Mouse (Mus musculus) adrenal gland, adult 8-10 months (tissue): Measurements from ENCODE around the gene Rap1gds1. TPM values are rescaled to one million over a fixed set of nuclear protein-coding genes. Genes with fewer than 3 reads are reported as not detected.

ENCODE experiments used
- DNase-seq: peaks from one replicate; pipeline ENCODE4 v3.0.0; 2022
- total RNA-seq, 4 experiments: library from RNA; stranded (reverse); gene quantifications; 2 replicates each; pipeline ENCODE4 v1.2.4; 2022

Rap1gds1 gene
- 10 to 100 TPM; 51.3 to 59.7 (median 56.5) TPM for total RNA-seq

GRCm38 (mm10) chr3:139074484-139075211 is at the start of gene Rap1gds1:
Gene Rap1gds1 (minus strand): TSS chr3:139075201.
- DNase-seq: peak; percentile 45

GRCm38 (mm10) chr3:139118446-139118845 is 43.4 kb upstream of the Rap1gds1 start:
- no peak for DNase-seq

- DNase-seq: no peak
Observed at GRCm38 (mm10) chr3:139116733-139117337, 41.8 kb upstream of the Rap1gds1 start.

DNA sequence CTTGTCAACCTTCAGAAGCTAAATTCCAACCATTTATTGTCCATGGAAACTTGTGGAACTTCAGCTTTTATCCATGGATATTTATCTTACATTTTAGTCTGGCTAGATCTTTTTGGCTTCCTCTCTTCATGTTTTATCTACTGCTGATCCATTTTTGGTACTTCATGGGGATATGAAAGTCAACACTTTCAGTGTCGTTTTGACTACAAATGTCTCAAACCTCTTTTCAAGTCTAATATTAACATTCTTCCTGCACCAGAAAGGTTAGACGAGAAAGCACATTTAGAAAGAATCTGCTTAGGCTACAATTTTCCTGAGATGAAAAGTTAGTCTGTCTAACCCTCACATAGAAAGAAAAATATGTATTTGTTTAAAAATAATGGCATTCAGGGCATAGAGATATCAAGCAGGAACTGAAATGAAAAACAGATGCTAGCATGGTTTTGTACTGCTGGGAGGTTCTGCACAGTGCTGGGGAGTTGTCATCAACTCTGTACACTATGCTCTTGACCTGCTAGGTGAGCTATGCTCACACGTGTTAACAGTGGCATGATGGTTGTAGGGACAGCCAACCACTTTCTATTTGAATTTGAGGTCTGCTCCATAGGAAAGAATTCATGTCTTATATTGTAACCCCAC is 37.5 kb upstream of the Rap1gds1 start:
- DNase-seq: no peak

DNA sequence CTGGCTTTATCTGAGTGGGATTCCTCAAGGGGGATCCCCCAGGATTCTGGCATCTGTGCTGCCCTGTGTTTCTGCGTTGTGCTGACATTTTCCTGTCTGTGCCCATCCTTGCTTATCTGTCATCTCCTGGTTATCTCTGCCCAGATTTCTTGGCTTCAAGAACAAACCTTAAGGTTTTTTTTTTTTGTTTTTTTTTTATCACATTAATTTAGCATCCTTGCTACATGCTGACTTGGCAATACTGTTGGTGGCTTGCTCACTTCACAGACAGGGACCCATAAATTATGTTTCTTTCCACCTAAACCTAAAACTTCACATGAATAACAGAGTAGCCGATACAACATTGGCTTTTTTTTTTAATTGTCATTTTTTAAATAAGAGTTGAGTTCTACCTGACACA is 36.9 kb upstream of the Rap1gds1 start:
- no peak for DNase-seq

DNA sequence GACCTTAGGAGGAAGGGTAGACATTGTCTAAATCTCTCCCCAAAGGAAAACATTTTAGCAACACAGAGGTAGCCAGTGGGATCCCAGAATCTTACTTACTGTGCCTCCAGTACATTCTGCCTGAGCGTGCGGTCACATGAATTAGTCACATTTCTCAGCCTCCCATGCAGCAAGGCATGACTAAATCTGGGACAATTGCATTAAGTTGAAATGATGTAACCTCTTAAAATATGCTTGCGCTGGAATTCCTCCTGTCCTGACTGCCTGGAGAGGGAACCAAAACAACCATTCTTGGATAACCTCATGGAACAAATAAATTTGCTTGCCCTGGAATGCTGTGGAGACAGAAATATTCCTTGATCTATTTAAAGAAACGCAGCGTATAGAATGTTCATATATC is 33.2 kb upstream of the Rap1gds1 start:
- no peak for DNase-seq

- DNase-seq: no peak
Observed at GRCm38 (mm10) chr3:139103914-139104313, 28.9 kb upstream of the Rap1gds1 start.

GRCm38 (mm10) chr3:139103346-139103745 is 28.3 kb upstream of the Rap1gds1 start:
- DNase-seq: no peak

- DNase-seq: no peak
Observed at GRCm38 (mm10) chr3:139101941-139102340, 26.9 kb upstream of the Rap1gds1 start.

DNA sequence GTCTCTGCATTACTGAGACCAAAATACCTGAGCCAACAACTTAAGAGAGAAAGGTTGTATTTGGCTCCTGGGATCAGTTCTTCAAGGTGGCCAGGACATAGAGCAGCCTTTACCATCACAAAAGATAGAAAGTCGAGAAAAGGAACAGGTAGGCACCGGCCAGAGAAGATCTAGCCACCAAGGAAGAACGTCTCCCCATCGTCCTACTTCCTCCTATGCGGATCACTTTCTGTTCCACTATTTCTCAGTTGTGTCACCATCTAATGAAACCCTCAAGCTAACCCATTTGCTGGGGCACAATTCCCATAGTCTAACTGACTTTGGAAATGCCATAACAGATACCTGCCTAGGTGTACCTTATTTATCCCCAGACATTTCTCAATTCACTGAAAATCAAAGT is 24.3 kb upstream of the Rap1gds1 start:
- DNase-seq: no peak

DNA sequence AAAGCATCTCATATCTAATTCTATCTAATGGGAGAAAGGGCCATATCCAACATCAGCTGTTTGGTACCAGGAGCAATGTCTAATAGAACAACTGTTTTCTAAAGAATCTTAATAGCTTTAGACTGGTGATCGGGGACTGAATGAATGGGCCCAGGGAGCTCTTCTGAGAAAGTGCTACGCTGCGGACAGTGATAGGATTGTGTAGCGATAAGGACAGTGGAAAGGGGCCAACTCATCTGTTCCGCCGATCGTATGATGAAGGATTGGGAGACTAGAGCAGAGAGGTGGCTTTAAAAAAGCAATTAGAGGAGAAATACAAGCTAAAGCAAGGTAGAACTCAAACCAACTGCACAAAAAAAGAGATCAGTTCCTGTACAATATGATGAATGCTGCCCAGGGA is 20.9 kb upstream of the Rap1gds1 start:
- no peak for DNase-seq

- DNase-seq: no peak
Observed at GRCm38 (mm10) chr3:139088526-139088925, 13.5 kb upstream of the Rap1gds1 start.

DNA sequence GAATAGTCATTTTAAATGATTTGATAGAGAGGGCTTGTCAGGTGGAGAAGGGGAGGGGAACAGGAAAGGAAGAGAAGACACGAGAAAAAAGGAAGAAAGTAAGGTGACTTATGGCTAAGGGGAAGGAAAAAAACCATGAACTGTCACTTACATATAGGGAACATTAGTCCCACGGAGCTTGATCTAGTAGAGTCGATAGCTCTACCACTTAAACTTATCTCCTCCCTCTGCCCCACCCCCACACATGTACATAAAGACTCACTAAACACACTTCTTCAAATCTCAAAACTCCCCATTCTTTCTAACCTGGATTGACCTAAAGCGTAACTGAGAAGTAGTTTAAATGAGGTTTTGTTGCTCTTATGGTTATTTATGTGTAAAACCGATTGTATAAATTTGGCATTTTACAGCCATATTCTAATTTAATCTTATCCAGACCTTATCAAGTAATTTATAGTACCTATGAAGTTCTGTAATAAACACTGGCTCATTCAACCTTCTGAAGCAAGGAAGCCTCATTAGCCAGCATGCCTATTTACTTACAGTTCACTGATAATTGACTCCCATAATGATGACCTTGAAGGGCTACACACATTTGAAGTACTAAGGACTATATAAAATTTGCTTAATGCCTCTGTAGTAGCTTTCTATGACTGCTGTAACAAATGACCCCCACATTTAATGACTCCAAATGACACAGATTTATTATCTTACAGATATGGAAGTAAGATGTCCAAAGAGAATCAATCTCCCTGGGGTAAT is 9.0 kb upstream of the Rap1gds1 start:
- no peak for DNase-seq

DNA sequence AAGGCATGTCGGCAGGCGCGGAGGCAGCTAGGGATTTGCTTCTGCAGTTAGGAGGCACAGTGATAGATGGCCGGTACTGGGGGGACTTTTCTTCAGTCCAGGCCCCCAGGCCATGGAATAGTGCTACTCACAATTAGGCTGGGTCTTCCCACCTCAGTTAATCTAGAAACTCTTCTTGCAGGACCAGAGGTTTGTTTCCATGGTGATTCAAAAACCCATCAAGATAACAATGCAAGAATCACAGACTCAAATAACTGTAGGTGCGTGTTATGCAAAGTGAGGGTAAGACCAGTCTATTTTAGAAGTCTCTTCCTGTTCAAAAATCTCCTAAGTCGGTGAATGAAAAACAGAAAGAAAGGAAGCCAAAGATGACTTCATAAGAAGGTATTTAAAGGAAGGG is 4.8 kb upstream of the Rap1gds1 start:
- no peak for DNase-seq

GRCm38 (mm10) chr3:139078010-139078409 is 3.0 kb upstream of the Rap1gds1 start:
- no peak for DNase-seq

DNA sequence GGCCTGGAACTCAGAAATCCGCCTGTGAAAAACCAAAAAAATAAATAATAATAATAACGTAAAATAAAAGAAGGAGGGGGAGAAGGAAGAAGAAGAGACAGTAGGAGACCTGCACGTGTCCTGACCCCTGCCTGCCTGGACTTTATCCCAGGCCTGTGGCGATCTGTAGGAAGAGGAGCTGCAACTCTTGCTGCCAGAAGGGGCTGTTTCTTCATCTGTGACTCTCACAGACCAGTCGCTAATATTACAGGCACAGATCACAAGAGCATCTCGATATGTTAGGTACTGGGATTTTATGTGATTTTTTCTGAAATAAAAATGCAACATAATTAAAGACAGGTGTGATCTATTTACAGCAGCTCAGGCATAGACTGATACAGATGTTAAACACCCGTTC is 1.1 kb upstream of the Rap1gds1 start:
- no peak for DNase-seq

DNA sequence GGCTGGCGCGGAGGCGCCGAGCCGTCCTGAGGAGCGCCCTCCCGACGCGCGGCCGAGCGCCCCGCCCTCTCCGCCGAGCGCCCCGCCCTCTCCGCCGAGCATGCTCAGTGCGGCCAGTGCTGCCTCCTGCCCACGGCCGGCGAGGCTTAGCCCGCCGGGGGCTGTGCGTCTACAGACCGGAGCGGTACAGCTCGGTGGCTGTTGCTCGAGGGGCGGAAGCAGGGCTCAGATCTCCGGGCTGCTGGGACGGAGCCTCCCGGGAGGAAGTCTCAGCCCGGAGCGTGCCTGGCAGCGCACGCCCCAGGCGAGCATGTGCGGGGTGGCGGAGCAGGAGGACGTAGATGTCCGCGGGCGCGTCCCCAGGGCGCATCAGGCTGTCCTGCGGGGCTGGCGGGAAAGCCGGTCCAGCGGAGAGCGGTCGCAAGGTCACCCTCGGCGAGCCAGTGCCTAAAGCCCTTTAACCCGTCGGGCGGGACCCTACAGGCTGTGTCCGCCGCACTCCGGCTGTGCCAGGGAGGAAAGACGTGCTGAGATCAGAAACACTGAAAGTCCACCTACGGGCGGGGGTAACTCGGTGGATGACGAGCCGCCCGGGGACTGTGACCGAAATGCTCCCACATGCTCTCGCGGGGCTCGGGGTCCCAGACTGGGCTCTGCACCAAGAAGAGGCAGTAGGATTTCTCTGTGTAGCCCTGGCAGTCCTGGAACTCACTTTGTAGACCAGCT is 495 bp upstream of the Rap1gds1 start:
- DNase-seq: peak; percentile 84

DNA sequence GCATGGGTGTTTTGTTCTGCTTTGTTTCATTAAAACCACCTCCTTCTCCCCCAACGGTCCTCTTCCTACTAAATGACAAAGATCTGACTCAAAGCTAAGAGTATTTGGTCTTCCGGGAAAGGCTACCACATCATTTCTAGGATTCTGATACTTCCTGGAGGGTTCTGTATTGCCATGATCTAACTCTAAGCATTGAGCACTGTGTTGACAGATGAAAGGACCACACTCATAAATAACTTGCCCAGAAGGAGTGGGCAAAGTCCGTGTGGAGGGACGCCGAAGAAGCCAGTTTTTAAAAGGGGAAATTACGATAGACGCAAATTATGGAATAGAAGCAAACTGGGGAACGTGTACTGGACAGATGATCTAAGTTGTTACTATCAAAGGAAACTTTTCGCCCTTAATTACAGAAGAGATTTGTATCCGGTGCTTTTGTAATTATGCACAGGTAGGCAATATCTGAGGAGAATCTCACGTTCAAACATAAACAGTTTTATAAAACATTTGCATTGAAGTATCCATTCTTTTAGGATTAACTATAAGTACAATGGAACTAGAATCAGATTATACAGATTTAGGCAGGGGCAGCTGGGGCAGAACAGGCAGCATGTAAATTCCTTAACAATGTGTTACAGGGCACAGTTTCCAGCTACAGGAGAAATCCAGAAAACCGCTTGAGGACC is 1.1 kb downstream of the Rap1gds1 start:
- DNase-seq: no peak

- no peak for DNase-seq
Observed at GRCm38 (mm10) chr3:139069539-139069938, 5.5 kb downstream of the Rap1gds1 start.

- no peak for DNase-seq
Observed at GRCm38 (mm10) chr3:139064076-139064475, 10.9 kb downstream of the Rap1gds1 start.

DNA sequence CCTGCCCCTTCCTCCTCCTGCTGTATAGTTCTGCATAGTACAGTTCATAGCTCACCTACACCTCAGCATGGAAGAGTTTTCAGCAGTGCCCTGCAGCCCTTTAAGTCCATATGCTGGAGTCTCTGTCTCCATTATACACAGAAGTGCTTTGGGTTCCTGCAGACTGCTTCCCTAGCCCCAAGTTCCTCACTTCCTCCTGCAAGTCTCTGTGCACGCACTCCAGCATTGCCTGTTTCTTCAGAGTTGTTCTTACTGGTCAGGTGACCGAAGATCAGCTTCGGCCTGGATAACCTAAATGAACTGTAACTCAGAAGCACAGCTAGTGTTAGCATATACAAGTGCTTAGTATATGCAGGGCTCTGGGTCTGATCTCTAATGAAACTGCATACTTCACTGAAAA is 12.9 kb downstream of the Rap1gds1 start:
- no peak for DNase-seq
